Mouse (Mus musculus) c-Kit-positive CD71-negative TER-119-negative erythroid progenitor cells, embryonic 14.5 days (primary cell): ENCODE results near the gene Hist1h3d.
"Not testable (repeated sequence)": the region's sequence is repeated elsewhere in the genome, so short reads cannot be mapped to it uniquely, and the experiment has no call there.

Experiments used
- DNase-seq: peaks from one replicate; pipeline ENCODE4 v3.0.0-alpha.2; 2013; ENCODE audit warnings: low read depth

Hist1h3d gene

DNA sequence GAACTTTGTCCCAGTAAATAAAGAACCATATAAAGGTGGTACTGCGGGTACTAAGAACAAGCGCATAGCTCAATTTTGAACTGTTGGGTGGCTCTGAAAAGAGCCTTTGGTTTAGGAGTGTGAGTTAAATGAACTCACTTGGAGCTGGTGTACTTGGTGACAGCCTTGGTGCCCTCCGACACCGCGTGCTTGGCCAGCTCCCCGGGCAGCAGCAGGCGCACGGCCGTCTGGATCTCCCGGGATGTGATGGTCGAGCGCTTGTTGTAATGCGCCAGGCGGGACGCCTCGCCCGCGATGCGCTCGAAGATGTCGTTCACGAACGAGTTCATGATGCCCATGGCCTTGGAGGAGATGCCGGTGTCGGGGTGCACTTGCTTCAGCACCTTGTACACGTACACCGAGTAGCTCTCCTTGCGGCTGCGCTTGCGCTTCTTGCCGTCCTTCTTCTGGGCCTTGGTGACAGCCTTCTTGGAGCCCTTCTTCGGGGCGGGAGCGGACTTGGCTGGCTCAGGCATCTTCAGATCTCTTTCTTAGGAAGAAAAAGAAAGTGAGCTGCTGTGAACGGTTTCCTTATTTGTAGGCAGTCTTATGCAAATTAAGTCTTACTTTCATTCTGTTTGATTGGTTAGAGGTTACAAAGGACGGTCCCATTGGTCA, 10.0 kb downstream of the Hist1h3d start:
- DNase-seq: peak; percentile 86

DNA sequence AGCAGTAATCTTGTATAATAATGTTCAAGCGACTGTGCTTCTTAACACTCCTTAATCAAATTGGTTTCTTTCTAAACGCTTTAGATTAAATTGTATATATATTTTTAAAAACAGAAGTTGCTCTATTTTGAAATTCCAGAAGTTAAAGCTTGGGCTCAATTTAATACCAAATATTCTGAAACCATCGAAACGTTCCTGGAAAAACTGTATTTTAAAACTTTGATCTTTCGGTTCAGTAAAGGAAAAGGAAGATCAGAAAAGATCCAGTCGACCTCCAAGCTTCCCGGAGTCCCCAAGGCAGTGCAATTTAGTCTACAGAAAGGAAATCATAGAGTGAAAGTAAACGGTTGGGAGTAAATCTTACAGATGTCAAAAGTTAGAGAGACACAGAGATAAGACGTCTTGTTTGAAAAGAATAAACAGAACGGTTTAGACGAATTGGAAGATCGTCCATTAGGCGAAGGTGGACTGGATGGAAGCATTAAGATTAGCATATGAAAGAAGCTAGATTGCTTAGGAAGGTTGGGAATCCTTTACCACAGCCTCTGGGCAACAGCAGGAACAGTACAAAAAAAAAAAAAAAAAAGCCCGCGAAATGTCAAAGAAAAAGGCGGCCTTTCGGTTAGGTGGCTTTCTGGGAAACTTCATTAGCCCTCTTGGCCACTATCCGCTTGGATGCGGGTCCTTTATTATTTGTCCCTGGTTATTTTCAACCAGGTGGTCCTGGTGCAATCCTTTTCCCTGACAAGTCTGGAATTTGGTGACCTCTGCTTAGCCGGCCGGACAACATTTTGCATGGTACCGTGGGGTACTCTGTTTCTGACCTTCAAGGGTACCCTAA, 10.8 kb downstream of the Hist1h3d start:
- no peak for DNase-seq

DNA sequence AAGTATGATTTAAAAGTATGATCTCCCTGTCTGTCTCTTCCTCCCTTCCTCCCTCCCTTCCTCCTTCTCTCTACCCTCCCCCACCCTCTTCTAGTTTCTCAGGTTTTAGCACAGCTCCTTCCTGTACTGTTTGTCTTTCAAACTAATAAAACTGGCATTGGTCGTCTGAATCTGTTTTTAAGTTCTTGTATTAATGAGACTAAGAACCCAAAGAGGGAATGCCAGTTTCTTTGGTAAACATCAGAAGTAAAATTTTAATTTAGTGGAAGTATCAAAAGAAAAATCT, 11.3 kb downstream of the Hist1h3d start:
- DNase-seq: no peak

DNA sequence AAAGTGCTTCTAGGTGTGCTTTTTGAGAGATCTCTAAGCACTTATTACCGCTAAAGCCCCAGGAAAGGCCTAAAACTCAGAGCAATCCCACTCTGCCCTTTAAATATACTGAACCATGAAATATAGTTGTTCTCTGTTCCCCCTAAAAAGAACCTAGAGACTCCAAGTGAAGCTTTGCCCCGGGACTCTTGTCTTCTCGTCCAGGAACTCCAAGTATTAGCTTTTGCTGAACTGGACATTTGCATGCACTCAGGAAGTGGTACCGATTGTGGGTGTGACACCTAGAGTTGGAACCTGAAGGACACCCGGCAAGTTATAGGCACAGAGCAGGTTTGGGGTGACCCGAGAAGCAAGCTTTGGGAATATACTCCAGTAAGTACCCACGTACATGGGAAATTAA, 15.6 kb downstream of the Hist1h3d start:
- DNase-seq: no peak

DNA sequence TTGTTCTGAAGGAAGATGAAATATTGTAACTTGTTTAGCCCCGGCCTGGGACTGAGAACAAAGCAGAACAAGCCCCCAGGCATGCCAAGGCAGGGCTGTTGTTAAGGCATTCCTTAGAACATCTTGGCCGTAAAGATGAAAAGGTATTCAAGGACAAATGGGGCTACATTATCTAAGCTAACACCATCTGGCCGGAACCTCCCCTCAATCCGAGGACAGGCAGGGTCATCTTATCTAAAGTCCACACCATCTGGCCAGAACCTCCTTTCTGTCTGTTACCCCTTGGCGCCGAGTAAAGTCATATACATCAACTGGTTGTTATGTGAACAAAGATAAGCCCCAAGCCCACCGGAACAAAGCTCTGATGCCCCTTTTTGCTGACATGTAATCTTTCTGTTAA, 16.3 kb downstream of the Hist1h3d start:
- DNase-seq: not testable (repeated sequence)

DNA sequence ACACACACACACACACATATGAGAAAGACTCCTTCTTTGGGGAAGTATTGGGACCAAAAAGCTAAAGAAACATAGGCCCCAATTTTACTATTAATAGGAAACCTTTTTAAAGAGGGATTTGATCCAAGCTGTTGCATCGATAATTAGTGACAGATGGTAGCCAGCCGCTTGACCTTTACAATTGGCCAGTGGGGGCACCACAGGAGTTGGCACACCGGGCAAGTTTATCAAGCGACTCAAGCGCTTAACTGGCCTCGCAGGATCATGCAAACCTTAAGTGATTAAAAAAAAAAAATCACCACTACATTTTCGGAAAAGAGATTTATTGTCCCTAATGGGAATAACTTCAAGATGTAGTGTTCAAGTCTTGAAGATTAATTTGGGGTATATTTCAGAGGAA, 17.1 kb downstream of the Hist1h3d start:
- DNase-seq: no peak

DNA sequence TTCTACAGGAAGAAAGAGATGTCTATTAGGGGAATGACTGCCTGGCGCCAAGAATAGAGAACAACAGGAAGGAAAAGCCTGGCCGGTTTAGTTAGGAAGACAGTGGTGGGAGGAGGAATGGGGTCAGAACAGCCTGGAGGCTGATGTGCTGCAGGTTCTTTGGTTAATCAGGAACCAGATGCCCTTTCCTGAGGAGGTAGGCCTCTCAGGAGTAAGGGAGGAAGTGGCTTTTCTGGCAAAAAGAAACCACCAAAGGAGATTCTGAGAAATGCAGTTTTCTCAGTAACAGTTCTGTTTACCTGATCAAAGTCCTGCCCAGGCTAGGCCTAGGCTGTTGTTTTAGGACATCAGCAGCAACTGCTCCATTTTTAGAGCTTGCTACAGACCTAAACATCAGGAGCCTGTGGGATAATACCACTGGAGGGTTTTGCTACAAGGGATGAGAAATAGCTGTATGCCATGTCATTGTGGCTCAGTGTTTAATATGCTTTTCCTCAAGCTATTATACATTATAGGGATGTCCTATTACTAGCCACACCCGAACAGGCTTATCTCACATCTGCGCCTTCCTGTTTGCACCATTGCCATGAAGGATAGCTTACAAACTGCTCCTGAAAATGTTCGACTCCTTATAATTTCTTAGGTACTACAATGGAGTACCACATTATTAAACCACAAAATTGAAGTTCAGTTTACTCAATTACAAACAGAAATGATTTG, 17.6 kb downstream of the Hist1h3d start:
- no peak for DNase-seq

DNA sequence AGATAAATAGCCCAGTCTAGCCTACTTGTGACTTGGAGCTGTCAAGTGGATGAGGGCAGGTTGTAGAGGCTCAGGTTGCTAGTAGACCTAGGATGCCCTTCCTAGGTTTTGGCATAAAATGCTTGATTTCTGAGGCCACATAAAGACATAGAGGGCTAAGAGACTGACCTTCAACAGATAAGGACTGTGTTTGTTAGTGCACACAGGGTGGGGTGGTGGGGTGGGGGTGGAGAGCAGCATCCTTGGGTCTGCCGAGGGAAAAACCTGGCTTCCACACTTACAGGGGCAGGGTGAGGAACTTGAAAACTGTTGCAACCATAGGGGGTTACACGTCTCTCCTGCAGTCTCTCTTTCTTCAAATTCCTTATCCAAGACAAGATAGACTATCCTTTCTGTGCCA, 19.6 kb downstream of the Hist1h3d start:
- no peak for DNase-seq

DNA sequence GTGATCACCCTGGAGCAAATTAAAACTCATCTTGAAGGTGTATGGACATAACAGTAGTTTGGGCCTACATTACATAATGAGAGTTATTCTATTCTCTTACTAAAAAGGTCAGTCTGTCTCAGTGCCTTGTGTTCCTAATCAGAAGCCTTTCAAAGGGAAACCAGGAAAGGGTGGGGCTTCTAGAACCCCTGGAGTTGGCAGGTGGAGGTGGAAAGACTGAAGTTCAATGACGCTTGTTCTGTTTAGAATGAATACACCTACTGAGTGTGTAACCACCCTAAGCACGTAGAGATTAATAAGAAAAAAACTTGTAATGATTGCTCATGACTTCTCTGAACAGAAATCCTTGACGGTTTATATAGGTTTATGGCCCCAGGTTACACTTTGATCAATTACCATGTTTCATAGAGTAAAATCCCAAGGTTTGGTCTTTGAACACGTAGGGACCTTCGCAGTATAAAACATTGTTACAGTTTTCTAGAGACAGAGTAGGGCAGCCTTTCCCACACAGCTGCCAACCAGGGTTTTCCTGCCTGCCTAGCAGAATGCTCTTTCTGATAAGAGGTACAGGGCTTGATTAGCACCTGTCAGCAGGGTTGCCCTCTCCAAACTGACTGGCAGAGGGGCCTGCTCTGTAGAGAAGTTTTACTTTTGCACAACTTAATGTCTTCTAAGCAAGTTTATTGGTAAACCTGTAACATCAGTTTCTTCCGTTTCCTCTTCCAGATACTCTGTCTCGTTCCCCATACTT, 20.2 kb downstream of the Hist1h3d start:
- no peak for DNase-seq

DNA sequence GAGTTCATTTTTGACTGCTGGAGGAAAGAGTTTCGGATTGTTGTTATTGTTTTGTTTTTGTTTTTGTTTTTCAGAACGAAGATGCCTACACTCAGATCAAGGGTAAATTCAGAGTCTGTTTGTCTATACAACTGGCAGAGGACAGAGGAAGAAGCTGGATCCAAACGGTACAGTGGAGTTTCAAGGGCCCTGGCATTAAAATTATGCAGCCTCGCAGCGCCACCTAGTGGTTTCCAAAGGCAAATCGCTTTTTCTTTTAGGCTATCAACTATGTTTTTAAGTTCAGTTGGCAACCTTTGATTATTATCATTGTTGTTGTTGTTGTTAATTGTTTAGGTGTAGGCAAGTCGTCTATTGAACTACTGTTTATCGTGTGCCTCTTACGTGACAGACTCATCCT, 22.4 kb downstream of the Hist1h3d start:
- DNase-seq: no peak

DNA sequence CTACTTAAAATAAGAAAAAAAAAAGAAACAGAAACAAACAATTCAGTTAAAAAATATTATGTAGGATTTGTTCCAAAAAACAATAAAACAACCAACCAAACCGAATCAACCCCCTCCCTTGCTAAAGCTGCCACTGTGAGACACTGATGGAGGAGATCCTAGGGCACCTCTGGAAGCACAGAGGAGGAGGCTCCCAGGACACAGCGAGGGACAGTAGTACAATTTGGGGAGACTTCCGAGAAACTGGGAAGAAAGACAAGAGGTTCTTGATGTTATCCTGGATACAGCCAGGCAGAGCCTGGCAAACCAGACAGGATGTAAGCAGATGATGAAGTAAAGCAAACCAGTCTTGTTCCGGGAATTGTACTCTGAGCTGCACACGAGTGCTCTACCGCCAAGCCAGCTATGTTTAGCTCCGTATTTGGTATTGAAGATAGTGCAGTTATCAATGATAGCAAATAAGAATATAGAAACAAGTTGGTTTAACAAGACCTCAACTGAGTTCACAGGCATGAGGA, 27.7 kb downstream of the Hist1h3d start:
- DNase-seq: no peak

DNA sequence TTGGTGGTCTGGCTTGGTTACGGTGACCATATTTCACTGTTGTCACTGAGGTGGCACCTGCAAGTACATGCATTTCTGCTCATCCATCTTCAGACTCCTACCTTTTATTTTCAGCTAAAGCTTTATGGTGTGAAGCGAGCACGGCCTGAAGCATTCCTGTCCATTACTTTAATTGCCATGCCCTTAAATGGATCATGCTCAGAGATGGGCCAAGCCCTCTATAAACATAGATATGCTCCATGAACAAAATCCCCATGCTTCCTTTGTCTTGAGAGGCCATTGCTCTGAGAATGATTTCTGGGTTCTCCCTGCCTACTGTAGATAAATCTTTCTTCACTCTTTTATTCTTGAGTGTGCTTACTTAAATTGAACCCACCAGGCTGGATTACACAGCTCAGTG, 28.9 kb downstream of the Hist1h3d start:
- DNase-seq: no peak

DNA sequence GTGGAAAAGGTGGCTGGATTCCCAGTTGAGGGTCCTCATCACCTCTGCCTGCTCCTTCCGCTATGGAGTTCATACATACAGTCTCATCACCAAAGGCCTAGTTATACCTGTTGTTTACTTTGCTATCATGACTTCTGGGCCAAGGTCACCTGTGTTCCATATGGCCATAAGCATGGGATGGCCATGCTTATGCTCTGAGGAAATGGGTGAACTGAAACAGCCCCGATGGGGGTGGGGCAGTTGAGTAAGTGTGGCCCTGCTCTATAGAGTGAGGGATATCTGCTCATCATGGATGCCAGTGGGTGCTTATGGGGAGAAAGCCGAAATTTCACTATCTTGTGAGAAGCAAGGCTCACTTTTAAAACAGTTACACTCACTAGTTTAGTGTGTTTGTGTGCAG, 29.5 kb downstream of the Hist1h3d start:
- no peak for DNase-seq

DNA sequence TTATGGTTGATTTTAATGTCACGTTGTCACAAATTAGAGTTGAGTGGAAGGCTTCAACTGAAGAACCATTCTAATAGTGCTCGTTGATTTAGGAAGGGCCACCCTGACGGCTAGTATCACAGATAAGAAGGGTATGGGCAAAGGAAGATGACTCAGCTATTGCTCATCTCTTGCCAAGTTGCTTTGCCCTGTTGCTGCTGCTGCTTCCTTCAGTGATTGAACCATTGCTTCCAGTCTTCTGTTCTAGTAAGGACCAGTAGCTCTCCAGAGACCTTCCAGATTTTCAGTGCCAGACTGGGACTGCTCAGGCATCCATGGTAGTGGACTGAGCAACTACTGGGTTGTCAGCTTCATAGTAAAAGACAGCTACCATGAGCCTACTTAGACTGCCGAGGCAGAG, 33.6 kb downstream of the Hist1h3d start:
- DNase-seq: no peak

DNA sequence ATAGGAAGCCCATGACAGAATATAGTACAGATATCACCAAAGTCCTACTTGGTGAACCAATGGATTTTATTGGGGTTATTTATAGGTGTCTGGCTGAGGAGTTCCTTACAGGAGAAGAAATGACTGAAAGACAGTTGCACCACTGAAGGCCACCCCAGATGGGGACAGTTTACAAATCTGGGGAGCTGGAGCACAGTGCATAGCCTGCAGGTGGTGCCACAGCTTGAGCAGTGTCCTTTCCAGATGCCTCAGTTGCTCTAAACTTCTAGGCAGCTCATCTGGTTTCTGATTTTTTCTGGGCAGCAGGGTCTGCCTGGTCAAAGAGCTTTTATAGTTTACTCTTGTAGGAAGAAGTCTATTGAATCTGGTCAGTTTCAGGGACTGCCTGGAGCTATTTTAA, 34.3 kb downstream of the Hist1h3d start:
- no peak for DNase-seq

DNA sequence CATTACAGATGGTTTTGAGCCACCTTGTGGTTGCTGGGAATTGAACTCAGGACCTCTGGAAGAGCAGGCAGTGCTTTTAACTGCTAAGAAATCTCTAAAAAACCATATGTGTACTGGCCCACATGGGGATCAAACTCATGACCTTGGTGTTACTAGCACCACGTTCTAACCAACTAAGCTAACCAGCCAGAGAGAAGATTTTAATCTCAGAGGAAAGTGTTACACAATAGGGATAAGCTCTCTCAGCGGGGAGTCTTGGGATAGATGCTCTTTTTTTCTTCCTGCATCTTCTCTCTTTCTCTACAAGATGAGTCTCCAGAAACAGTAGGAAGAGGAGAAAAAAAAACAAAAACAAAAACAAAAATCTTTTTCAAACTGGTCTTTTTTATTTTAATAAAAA, 34.8 kb downstream of the Hist1h3d start:
- DNase-seq: no peak

DNA sequence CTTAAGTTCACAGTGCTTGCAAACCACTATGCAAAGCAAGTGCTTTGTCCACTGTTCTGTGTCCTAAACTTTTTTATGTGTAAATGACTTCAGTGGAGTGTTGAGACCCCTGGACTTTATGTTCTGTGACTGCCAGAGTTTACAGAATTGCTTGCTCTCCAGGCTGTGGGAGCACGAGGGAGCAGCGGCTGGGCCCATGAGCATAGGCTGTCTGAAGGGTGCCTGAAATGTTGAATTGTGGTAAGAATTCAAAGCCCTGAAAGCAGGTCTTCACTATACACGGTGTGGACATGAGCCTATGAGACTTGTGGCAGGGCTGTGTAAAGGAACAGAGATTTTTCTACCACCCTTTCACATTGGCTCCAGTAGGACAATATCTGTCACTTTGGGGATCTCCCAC, 36.1 kb downstream of the Hist1h3d start:
- no peak for DNase-seq

DNA sequence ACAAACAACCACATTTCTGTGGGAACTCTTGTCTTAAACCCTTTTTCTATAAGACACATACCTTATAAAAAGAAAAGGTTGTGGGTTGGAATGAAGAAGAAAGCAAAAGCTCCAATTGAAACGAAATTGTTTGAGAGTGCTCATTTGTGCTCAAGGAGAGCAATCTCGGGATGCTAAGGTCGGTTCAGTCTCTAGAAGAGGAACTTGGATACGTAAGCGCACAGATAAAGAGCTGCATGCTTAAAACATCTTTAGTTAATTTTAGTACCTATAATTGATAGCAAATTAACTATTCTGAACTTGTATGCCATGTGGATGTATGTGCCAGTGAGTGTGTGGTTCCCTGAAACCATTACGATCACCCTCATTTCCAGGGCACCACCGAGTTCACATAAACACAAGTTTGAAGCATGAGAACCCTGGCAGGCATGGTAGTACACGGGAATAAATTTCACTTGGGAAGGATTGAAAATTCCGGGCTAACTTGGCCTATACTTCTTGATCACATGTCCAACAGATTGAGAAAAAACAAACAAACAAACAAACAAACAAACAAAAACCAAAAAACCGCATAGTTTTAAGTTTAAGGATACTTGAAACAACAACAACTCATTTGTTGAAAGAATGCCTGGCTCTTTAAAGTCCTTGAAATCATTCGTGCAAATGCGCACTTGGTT, 44.6 kb downstream of the Hist1h3d start:
- DNase-seq: no peak

DNA sequence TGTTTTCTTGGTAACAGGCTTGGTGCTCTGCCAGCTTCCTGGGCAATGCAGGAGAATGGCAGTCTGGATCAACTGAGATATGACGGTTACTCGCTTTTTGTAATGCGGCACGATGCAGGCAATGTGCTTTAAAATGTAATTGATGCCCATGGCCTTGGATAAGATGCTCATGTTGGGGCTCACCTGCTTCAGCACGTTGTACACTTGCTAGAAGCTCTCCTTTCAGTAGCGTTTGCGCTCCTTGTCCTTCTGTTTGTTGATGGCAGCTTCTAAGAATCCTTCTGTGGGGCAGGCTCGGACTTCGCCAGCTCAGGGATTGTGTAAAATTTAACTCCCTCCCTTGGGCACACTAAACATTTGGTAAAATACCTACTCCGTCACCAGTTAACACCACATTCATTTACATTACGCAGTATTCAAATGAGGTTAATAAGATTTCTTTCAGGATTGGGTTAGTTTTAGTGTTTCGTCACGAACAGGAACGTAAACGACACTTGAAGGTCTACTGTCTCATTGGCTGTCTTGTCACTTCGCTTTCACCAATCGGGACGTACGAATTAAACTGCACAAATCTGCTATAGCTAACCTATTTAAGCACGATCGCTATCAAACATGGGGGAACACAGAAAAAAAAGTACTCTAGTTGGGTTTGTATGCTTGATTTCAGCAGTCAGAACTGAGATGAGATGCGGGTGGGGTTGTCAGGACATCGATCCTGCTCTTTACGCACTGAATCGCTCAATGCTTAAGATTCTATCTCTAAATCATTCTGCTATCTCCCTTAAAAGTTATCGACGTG, 45.4 kb downstream of the Hist1h3d start, which contains the start of gene Hist1h2be:
TSS of gene Hist1h2be (minus strand) at position 392 of the 799 bp plus-strand sequence.
- DNase-seq: peak; percentile 77

DNA sequence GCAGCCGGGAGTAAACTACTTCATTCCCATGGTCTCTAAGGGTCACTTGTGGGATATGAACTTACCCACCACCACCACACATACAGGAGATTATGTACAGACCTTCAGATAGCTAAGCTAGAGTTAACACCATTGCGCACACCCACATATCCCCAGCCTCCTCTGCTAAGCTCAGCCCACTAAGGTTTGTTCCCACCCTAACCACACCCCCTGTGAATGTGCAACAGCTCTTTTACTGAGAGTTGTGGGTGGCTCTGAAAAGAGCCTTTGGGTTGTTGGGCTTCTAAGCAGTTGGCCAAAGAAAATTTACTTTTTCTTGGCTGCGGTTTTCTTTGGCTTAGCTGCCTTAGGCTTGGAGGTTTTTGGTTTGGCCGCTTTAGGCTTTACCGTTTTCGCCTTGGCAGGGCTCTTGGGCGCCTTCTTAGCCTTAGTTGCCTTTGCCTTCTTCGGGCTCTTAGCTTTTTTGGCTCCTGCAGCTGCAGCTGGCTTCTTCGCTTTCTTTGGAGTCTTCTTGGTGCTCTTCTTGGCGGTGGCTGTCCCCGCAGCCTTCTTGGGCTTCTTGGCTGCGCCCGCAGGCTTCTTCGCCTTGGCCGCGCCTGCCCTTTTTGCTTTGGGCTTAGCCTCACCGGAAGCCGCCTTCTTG, 46.1 kb downstream of the Hist1h3d start:
- DNase-seq: peak; percentile 74
